Mouse (Mus musculus) left cerebral cortex, postnatal 14 days (tissue): Measurements from ENCODE around the gene Kcnj11. TPM values are rescaled to one million over a fixed set of nuclear protein-coding genes. Genes with fewer than 3 reads are reported as not detected.

ENCODE experiments used
- DNase-seq, 2 experiments: peaks; one replicate each; pipeline ENCODE4 v3.0.0; 2021 to 2022; ENCODE audit warnings: low spot score in 2 of 2, mixed read lengths in 1 of 2
- intact Hi-C: fragments of 180-260 bp; cut with DNase I; formaldehyde crosslinking; loops from one replicate; pipeline ENCODE4 v1.15.1; 2025
- long read RNA-seq, 2 experiments: library from polyadenylated mRNA; stranded (forward); transcript quantifications; one replicate each; pipeline ENCODE4 v2.0.0; 2021
- total RNA-seq, 2 experiments: library from RNA; stranded (reverse); gene quantifications; 2 replicates each; pipeline ENCODE4 v1.2.3; 2021

Gene Kcnj11
- total RNA-seq: 10 to 100 TPM; 29.2 to 30.5 TPM
- long read RNA-seq, experiment 1, transcript Kcnj11-205 (1 exons, 3,142 nt): major isoform, 14 of 21 reads
- long read RNA-seq, experiment 1, transcript Kcnj11-202 (2 exons, 494 nt): minor isoform, 5 of 21 reads
- long read RNA-seq, experiment 1, partial matches to known transcripts: 0 of 21 reads
- long read RNA-seq, experiment 1, other reads (novel, unspliced or antisense): 0 of 21 reads
- long read RNA-seq, experiment 2, transcript Kcnj11-205 (1 exons, 3,142 nt): major isoform, 11 of 14 reads
- long read RNA-seq, experiment 2, partial matches to known transcripts: 0 of 14 reads
- long read RNA-seq, experiment 2, other reads (novel, unspliced or antisense): 0 of 14 reads

DNA sequence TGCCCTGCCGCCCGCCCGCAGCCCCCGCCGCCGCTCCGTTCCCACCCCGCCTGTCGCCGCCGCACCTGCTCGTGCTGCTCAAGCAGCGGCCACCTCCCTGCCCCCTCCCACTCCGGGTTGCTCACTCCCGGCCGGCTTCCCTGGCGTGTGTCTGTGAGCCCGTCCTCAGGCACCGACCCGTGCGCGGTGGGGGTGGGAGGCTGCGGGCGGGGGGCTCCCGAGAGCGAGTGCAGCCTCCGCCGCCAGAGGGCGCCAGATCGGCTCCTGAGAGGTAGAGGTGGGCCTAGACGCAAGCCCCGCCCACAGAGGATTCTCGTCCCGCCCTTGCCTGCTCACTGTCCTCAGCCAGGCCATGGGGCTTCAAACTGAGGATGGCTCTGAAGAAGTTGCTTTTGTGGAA is at the start of gene Kcnj11:
Gene Kcnj11, minus strand, starts transcription at position 202 of the 400 bp plus-strand sequence.
- peak; percentile 82 to 87 for DNase-seq
- intact Hi-C loops: loop anchor here (2.0 kb wide), 1 partner anchor 80 kb away; the partner anchor contains the start of gene Abcc8

DNA sequence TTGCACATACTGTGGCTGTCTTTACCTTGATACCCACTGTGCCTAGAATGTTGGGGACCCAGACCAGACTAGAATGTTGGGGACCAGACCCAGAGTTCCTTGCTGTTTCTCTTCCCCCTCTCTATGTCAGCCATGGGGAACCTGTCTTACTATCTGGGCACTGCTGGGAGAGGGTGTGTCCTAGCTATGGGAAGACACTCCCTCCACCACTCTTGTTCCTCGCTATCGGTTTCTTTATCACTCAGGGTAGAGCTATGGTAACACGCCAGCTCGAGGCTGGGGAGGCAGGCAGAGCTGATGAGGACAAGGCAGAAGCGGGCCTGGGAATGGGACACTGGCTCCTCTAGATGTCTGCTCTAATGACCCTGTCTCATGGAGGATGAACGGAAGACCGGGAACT is 46.9 kb upstream of the Kcnj11 start:
- intact Hi-C loops: no loop called here
- no peak for DNase-seq

DNA sequence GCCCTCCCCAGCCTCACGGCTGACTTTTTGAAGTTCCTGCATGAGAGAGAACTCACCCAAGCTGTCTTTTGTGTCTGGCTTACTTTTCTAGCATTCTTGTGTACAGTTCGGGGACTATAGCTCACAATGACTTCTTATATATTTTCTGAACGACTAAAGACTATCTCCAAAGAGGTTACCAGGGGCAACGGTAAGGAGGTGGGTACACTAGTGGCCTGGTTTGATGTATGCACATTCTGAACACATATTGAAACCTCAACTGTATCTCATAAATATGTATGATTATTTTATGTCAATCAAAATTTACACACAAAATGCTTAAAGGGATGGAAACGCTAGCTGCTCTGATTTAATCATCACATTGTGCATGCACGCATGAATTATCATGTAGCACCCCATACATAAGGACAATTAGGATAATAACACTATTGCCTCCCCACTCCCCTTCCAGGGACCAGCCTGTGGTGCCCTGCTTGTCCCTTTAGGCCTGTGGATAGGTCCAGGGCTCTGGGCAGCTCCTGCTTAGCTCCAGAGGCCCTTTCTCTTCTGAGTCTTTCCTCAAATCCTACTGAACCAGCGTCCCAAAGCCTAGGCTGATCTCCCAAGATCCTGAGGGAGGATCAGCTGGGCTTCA is 46.2 kb upstream of the Kcnj11 start:
- intact Hi-C loops: no loop called here
- no peak for DNase-seq

DNA sequence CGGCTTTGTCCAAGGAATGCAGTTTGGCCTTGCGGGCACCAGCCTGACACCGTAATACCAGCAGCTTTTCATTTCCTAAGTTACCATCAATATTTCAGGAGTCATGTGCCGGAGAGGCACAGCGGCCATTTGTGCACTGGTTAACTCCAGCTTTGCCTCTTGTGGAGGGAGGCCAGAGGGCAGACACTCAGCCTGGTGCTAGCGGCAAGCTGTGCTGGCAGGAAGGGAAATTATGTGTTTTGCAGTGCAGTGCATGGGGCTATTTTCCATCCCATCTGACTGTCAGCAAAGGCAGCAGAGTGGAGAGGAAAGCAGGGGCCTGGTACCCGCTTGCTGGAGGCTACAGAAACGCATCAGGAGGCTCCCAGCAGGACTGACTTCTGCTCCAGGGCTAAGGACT is 43.5 kb upstream of the Kcnj11 start:
- intact Hi-C loops: no loop called here
- no peak for DNase-seq

DNA sequence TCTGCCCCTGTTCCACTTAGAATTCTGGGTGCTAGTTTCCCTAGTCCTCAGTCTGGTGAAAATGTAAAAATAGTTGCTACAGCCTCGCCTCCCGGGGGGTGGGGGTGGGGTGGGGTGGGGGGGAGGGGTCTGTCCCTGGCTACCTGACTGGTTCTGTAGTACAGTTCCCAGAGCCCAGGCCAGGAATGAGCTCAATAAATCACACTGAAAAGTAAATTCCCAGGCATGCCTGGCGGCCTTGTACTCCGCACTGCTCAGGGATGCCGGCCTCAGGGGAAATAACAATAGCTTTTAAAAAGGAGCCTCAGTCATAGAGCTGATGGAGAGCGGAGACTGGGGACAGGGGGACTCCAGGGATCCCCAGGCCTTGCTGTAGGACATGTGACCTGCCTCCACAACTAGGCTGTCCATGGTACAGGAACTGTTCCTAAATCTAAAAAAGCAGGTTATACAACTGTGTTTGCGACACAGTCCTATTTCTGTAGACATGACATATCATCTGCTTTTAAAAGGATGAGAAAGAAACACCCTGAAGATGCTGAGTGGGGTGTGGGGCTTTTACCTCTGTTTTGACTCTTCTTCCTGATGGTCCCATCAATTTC is 37.9 kb upstream of the Kcnj11 start:
- peak; percentile 30 to 69 for DNase-seq

DNA sequence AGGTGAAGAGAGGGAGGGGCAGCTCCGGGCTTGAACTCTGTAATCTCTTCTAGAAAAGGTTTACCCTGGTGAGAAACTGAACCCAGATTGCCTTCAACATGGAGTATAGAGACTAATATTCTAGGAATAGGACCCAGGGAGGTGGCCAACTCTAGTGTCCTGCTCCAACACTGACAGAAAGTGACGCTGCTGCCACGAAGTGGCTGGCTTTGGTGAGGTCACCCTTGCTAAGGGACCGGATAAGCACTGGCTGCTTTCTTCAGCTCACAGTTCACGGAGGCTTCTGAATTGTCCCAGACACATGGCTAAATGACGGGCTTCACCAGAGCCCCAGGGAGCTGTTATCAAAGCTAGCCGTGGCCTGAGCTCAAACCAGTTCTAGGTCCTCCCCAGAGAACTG is 33.3 kb upstream of the Kcnj11 start:
- DNase-seq: no peak
- intact Hi-C loops: no loop called here

More for the DNA sequence above, 37.9 kb upstream of the Kcnj11 start:
- intact Hi-C loops: no loop called here

DNA sequence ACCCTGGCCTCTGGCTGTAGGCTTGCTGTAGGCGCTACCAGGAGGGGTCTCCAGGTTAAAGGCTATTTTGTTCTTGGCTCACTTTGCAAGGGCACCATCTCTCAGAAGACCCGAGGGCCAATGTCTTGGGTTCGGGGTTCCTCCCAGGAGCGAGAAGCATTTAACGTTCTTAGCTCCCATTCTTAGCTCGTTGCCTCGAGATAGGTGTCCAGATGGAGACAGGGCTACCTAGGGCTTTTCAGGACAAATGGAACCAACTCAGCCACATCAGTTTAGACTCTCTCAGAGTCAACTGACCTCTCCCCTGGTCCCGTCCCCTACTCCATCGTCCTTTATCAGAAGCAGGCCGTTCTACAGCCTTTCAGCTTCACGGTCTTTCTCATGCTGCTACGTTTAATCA is 31.7 kb upstream of the Kcnj11 start:
- no peak for DNase-seq
- intact Hi-C loops: no loop called here

DNA sequence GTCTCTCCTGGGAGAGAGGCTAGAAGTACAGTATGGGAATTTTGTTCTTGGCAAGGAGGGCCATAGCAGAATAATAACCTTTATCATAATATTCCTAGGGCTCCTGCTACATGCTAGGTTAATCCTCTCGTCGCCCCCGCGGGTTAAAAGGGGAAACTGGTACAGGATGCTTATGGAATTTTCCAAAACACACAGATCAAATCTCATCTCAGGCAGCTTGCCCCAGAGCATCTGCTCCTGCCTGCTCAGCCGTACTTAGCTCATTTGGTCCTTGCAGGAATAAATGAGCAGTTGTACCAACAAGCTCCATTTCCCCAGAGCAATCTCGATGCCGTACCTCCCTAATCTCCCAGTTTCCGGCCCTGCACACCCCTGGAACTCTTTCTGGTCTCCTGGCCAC is 31.2 kb upstream of the Kcnj11 start:
- DNase-seq: peak in 1 of 2 experiments; percentile 25
- intact Hi-C loops: no loop called here

DNA sequence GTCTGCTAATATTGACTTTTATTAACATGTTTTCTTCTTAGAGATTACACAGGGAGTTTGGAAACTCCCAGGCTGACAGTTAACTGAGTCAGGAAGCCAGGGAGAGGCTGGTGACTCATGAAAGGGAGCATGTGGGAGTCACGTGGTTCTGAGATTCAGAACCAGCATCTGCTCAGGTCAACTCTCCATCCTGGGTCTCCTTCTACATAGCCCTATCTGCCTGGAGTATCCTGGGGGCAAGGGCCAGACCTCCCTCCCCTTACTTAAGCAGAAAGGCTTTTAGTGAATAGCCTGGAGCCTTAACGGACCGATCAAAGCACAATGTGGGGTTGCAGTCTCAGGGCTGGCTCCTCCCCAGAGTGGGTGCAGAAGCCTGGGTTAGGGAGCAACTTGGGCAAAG is 30.7 kb upstream of the Kcnj11 start:
- intact Hi-C loops: no loop called here
- DNase-seq: peak in 1 of 2 experiments; percentile 31

DNA sequence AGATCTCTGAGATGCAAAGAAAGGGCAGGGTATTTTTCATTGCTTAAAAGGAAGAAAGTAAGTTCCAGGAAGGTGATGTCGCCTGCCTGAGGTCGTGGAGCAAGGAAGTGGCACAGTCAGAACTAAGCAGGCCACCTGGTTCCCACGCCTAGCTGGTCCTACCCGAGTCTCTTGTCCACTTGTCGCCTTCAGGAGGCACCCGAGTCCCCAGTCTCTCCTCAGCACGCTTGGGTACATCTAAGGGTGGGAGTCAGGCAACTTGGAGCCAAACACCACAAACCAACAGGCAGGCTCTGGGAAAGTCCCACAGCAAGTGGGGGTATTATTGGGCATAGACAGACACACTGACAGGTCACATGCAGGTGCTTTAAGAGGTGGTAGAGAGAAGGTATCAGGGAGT is 30.2 kb upstream of the Kcnj11 start:
- intact Hi-C loops: no loop called here
- no peak for DNase-seq

DNA sequence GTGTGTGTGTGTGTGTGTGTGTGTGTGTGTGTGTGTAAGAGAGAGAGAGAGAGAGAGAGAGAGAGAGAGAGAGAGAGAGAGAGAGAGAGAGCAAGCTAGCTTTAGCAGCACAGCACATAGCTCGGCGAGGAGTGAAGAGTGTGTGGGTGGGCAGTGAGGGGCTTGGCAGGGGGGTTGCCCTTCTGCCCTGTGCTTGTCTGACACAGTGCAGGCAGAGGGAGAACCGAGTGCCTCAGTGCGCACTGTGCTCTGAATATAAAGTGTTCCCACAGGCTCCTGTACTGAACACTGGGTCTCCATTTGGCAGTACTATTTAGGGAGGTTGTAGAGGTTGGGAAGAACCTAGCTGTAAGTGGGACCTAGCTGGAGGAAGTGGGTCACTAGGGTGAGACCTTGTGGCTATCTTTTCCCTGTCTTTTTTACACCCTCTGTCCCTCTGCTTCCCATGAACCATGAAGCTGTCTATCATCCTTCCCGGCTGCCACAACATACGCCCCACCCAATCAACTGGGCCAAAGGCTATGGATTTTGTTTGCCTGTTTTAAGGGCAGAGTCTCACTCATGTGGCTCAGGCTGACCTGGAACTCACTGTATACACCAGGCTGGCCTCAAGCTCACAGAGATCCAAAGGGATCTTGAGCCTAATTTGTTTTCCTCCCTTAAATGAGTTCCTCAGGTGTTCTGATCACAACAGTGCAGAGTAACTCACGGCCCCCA is 29.1 kb upstream of the Kcnj11 start:
- intact Hi-C loops: no loop called here
- peak in 1 of 2 experiments; percentile 23 for DNase-seq

DNA sequence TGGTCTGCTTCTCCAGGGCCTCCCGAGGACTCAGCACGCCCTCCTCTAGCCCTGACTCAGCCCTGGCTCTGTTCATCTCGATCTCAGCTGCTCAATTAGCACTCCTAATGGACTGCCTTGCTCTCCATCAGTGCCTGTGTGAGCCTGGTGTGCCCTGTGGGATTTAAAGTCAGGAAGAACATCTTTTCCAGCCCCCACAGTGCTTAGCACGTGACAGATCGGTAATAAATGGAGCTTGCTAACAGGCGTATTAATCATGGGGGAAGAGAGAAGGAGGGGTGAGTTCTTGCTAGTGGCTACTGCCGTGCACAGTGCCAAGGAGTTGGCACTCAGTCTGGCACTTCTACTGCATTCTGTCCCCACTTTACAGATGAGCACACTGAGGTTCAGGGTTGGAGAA is 27.6 kb upstream of the Kcnj11 start:
- intact Hi-C loops: no loop called here
- DNase-seq: no peak

DNA sequence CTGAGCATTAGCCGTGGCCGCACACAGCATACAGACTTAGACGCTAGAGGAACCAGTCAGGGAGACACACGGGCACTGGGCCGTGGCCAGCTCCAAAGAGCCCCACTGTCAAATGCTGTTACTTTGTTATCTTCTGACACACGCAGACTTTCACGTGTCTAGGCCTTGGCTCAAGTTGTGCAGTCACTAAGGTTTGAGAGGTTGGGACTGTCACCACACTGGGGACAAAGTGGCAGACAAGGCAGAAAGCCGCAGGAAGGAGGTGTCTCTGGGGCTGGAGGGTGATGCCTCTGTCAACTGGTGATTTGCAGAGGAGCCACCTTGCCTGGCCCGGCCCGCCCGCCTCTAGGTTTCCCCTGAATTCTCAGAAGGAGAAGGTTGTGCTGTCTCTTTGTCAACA is 24.8 kb upstream of the Kcnj11 start:
- no peak for DNase-seq

DNA sequence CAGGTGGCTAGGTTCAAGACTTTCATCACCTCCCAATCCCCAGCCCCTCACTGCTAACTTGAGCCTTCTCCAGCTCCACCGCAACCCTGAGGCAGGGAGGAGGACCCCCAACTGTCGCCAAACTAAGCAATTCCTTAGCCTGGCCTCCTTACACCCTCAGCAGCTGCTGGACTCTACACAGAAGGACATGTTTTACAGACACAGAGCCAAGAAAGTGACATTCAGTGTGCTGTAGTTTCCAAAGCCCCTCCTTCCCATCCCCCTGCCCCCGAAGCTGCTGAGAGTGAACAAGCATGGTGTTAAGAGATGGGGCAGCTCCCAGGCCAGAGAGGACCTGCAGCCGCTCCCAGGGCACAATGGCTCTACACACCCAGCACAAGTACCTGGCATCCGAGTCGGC is 23.9 kb upstream of the Kcnj11 start:
- DNase-seq: no peak
- intact Hi-C loops: no loop called here

More for the DNA sequence above, 24.8 kb upstream of the Kcnj11 start:
- intact Hi-C loops: no loop called here

DNA sequence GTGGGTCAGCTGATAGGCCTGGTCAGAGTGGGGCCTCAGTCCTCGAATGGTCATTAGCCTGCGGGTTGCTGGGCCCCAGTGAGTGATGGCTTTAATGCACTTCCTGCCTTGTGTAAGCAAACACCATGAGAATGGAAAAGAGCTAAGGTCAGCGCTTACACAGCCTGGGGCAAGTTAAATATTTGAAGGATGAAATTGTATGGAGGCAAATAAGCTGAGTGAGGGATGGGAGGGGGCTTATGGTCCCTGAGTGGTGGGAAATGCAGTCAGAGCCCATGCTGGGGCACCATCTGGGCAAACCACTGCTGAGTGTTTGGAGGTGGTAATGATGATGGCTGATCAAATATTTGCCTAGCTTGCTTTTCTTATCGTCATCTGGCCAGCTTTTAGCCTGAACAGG is 22.4 kb upstream of the Kcnj11 start:
- no peak for DNase-seq
- intact Hi-C loops: no loop called here

DNA sequence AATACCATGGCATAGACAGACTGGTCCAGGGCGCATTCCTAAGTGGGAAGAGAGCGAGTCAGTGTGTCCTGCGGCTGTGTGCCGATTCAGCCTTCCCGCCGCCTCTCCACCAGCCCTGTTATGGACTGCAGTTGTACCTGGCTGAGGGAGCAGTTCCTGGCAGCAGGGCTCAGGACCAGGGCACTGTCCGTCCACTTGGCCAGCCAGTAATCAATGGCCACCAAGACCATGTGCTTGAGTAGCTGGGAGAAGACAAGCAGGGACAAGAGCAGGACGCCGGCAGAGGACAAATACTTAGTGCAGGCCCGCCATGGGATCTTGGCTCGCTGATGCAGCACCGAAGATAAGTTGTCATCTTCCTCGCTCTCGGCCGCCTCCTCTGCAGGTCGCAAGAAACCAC is 16.5 kb upstream of the Kcnj11 start:
- intact Hi-C loops: no loop called here
- no peak for DNase-seq

DNA sequence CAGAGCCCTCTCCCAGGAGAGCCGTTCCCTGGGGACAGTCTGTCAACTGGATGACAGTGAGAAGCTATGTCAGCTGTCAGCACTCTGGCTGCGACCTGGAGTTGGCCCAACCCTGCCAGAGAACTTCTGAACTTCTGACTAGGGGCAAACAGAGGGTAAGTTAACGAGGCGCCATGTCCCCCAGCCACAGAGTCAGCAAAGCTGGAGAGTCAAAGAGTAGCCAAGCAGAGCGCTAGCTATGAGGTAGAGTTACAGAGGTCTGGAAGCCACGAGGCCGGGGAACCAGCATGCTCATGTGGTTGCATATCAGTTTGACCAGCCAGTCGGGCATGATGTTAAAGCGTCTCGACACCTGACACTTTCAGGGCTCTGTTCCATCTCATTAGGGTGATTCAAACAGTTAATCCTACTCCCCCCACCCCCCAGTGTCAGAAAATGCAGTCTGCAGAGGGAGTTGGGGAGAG is 15.6 kb upstream of the Kcnj11 start:
- DNase-seq: no peak
- intact Hi-C loops: no loop called here

DNA sequence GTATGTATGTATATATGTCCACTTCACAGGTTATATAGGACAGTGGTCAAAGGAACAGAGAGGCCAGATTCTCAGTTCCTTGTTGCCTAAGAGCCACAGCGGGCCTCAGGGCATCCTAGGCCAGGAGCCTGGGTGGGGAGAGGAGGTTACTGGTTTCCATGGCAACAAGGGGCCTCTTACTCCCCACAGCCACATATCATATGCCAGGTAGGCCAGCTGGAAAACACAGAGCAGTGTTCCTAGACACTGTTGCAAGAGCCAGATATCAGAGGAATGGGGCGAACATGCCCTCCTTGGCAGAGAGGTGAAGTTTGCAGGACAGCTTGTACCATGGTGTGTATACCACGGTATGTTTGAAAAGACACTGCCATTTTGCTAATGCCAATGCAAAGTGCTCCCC is 12.9 kb upstream of the Kcnj11 start:
- intact Hi-C loops: no loop called here
- no peak for DNase-seq

DNA sequence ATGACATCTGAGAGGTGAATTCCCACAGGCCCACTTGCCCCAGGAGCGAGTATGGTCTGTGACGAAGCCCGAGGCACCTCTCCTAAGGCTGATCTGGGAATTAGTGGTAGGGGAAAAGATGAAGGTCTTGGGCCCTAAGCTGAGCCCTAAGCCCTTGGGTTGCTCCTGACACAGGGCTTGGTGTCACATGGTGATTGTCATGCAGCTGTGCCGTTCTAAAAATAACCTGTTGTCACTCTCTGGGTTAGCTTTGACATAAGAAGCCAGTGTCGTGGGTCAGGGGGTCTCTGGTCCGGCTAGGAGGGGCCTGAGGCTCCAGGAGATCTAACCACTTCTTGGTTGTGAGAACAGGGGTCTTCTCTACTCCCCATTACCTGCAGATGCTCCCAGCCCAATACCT is 11.4 kb upstream of the Kcnj11 start:
- intact Hi-C loops: no loop called here
- no peak for DNase-seq

DNA sequence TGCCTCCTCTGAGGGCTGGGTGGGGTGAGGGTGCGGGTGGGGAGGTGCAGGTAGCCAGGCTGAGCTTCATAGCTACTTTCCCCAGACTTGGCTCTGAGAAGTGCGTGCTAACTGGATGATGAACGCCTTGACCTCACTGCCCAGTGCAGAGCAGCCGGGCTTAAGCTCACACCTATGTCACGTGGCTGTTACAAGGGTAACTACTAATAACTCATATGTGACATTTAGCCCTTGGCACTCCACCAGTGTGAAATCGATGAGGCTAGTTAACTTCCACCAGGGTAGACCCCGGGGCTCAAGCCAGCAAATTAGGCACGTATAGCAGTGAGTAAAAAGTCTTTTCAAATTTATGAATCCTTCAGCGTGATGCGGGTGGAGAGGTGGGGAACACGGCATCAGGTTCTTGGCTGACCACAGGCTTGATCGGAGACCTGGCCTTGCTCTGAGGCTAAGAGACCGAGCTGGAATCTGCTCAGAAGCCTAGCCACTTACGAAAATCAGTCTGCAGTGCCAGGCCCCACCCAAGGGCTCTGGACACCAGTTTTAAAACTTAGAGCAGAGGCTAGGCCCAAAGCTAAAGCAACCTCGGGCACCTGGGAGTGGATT is 10.8 kb upstream of the Kcnj11 start:
- no peak for DNase-seq
- intact Hi-C loops: no loop called here
